Mouse (Mus musculus) lung, embryonic 15.5 days (tissue): ENCODE results near the gene Ppp1r14c. TPM values are rescaled to one million over a fixed set of nuclear protein-coding genes. Genes with fewer than 3 reads are reported as not detected.
A peak's percentile ranks its signal among the peaks of the same experiment; 100 is the strongest.

Experiments used
- ATAC-seq: fragments of 200-750 bp; cut with Nextera tagmentation; 2 replicates; pipeline ENCODE4 v1.8.0; 2017; ENCODE audit warnings: moderate number of reproducible peaks, borderline replicate concordance; ENCODE audit not compliant: low FRiP score, low TSS enrichment; ENCODE audit errors: extremely low read depth
- H3K27ac ChIP-seq: fragments of 300-500 bp; sonication (generic); 2 replicates; pipeline ENCODE4 v1.5.1; 2015; ENCODE audit warnings: moderate library complexity, mild to moderate bottlenecking, inconsistent platforms
- H3K27me3 ChIP-seq: fragments of 300-500 bp; sonication (generic); 2 replicates; pipeline ENCODE4 v1.6.1; 2015; ENCODE audit warnings: inconsistent platforms
- H3K36me3 ChIP-seq: fragments of 300-500 bp; sonication (generic); 2 replicates; pipeline ENCODE4 v1.6.1; 2015; ENCODE audit warnings: inconsistent platforms
- H3K4me1 ChIP-seq: fragments of 300-500 bp; sonication (generic); 2 replicates; pipeline ENCODE4 v1.6.1; 2015; ENCODE audit warnings: inconsistent platforms
- H3K4me2 ChIP-seq: fragments of 300-500 bp; sonication (generic); 2 replicates; pipeline ENCODE4 v1.6.1; 2015; ENCODE audit warnings: inconsistent platforms, mild to moderate bottlenecking, moderate library complexity
- H3K4me3 ChIP-seq: fragments of 300-500 bp; sonication (generic); 2 replicates; pipeline ENCODE4 v1.5.1; 2015; ENCODE audit warnings: mild to moderate bottlenecking, inconsistent platforms
- H3K9ac ChIP-seq: fragments of 300-500 bp; sonication (generic); 2 replicates; pipeline ENCODE4 v1.6.1; 2015; ENCODE audit warnings: inconsistent platforms
- H3K9me3 ChIP-seq: fragments of 300-500 bp; sonication (generic); 2 replicates; pipeline ENCODE4 v1.6.1; 2016; ENCODE audit warnings: inconsistent platforms
- WGBS: fragments of 180-500 bp; shearing (Covaris S2); methylation state at CpG from one replicate; pipeline ENCODE4 v1.1.7; 2015; 5-methylcytosine and 5-hydroxymethylcytosine counted together
- polyA plus RNA-seq: library from polyadenylated mRNA; unstranded; fragments of >200 nt; fragmentation: Nextera tagmentation; extraction: Ambion mirVana; gene quantifications from 2 replicates; pipeline ENCODE4 v1.2.1, GENCODE M21; 2015

Gene Ppp1r14c
- polyA plus RNA-seq, 1 experiment from 2014 or later, result 90.0 TPM

DNA sequence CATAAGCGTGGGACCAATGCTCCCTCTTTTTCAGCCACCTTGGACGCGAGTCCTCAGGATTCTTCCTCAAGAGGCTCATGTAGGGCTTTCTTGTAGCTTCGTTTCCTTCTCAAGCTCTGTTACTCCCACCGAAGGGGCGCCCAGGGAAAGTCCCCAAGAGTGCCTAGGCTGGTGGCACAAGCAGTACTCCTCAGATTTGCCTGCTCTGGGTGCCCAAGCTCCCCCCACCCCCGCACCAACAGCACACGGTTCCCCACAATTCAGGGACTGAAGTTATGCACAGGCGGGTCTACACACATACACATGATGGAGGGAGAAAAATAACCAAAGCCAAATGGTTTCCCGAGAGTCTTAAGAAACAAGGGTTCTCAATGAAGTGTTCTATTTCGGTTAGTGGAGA, 1.6 kb downstream of the Ppp1r14c start:
- no peaks in the 10 kb centered on the region for H3K36me3 ChIP-seq
- H3K4me1 ChIP-seq, result peaks cover 12% of the 10 kb centered on the region
- peak overlapping the region; percentile 53 for H3K9ac ChIP-seq
- H3K9me3 ChIP-seq, result no peaks in the 10 kb centered on the region
- peak overlapping the region; percentile 90 for H3K4me2 ChIP-seq
- 19% methylated on average over 11 of the region's 11 CpGs for WGBS
- peaks cover 38% of the 10 kb centered on the region for H3K27me3 ChIP-seq
- no peak for ATAC-seq
- H3K4me3 ChIP-seq, result peak overlapping the region; percentile 71
- peak overlapping the region; percentile 66; the same call in 1 of the 2 replicates for H3K27ac ChIP-seq

GRCm38 (mm10) chr10:3383176-3383575, 17.3 kb downstream of the Ppp1r14c start:
- no peak overlapping the region for H3K4me3 ChIP-seq
- ATAC-seq, result no peak

GRCm38 (mm10) chr10:3392251-3392650, 26.4 kb downstream of the Ppp1r14c start:
- no peak overlapping the region for H3K9ac ChIP-seq
- ATAC-seq, result no peak
- H3K27ac ChIP-seq, result no peak overlapping the region
- no peaks in the 10 kb centered on the region for H3K9me3 ChIP-seq
- no peaks in the 10 kb centered on the region for H3K36me3 ChIP-seq
- WGBS, result 57% methylated on average over 4 of the region's 4 CpGs
- no peak overlapping the region for H3K4me2 ChIP-seq
- H3K27me3 ChIP-seq, result no peaks in the 10 kb centered on the region
- peaks cover 29% of the 10 kb centered on the region for H3K4me1 ChIP-seq
- no peak overlapping the region for H3K4me3 ChIP-seq

More at GRCm38 (mm10) chr10:3383176-3383575, 17.3 kb downstream of the Ppp1r14c start:
- Histone ChIP-seq H3K4me1 (no peaks in the 10 kb centered on the region), H3K4me2 (no peak overlapping the region), H3K9me3 (no peaks in the 10 kb centered on the region), H3K27me3 (no peaks in the 10 kb centered on the region), H3K9ac (no peak overlapping the region), H3K27ac (no peak overlapping the region), H3K36me3 (no peaks in the 10 kb centered on the region)
- WGBS, result 57% methylated on average over 3 of the region's 3 CpGs

- 89% methylated on average over 2 of the region's 4 CpGs for WGBS
- H3K9me3 ChIP-seq, result no peaks in the 10 kb centered on the region
- no peak overlapping the region for H3K27ac ChIP-seq
- peaks cover 29% of the 10 kb centered on the region for H3K4me1 ChIP-seq
- ATAC-seq, result no peak
- no peak overlapping the region for H3K9ac ChIP-seq
- no peak overlapping the region for H3K4me3 ChIP-seq
- H3K27me3 ChIP-seq, result no peaks in the 10 kb centered on the region
- H3K36me3 ChIP-seq, result no peaks in the 10 kb centered on the region
- no peak overlapping the region for H3K4me2 ChIP-seq
Measured at GRCm38 (mm10) chr10:3393548-3393947, 27.7 kb downstream of the Ppp1r14c start.

DNA sequence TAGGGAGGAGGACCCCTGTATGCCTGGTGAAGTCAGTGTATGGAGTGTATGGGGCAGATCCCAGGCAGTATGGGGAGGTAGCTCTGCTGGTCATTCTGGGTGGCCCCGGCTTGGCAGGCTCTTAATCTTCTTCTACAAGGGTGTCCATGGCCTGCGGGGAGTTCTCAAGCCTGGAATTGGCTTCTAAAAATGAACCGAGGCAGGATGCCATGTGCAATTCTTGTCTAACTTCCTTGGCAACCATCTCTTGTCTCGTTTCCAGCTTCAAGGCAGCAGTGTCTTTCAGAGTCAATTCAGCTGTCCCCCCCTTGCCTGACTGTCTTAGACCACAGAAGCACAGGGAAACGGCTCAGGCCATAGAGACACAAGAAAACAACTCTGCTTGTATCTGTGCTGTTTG, 28.3 kb downstream of the Ppp1r14c start:
- H3K27me3 ChIP-seq, result no peaks in the 10 kb centered on the region
- peaks cover 29% of the 10 kb centered on the region for H3K4me1 ChIP-seq
- peak; percentile 78 for ATAC-seq
- H3K9ac ChIP-seq, result no peak overlapping the region
- H3K27ac ChIP-seq, result 0 out of 2 replicates have a peak overlapping the region, but pooled peaks have one; percentile 37
- no peaks in the 10 kb centered on the region for H3K36me3 ChIP-seq
- H3K9me3 ChIP-seq, result no peaks in the 10 kb centered on the region
- no peak overlapping the region for H3K4me2 ChIP-seq
- 42% methylated on average over 5 of the region's 5 CpGs for WGBS
- H3K4me3 ChIP-seq, result no peak overlapping the region

GRCm38 (mm10) chr10:3394671-3395288, 28.9 kb downstream of the Ppp1r14c start:
- 55% methylated on average over 4 of the region's 4 CpGs for WGBS
- H3K4me1 ChIP-seq, result peaks cover 29% of the 10 kb centered on the region

DNA sequence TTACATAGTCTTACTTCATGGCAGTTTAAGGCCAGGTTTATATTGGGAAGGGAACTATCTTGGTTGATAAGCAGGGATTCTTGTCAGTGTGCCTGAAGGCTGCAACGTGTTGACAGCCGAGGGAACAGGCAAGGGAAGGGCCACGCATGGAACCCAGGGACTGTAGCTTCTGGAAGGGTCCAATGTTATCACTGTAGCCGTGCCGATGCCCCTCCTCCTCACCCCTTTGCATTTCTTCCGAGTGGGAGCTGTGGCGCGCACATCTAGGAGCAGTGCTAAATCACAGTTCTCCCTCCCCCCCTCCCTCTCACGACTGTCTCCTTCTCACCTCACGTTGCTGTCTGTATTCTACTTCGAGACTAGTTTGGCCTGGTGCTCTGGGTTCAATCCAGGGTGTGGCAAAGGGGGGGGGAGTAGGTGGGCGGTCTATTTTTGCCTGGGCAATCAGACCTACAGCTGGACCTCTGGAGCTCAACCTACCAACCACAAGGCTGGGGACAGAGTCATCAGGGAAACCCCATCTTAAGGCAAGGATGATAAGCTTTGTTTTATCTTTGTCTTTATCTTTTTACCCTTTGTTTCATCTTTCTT, 29.6 kb downstream of the Ppp1r14c start:
- Histone ChIP-seq H3K9me3 (no peaks in the 10 kb centered on the region), H3K27ac (no peak overlapping the region), H3K27me3 (no peaks in the 10 kb centered on the region), H3K4me2 (no peak overlapping the region), H3K4me3 (no peak overlapping the region), H3K4me1 (peaks cover 29% of the 10 kb centered on the region), H3K36me3 (no peaks in the 10 kb centered on the region), H3K9ac (no peak overlapping the region)
- 56% methylated on average over 12 of the region's 12 CpGs for WGBS
- ATAC-seq, result no peak

More at GRCm38 (mm10) chr10:3394671-3395288, 28.9 kb downstream of the Ppp1r14c start:
- H3K36me3 ChIP-seq, result no peaks in the 10 kb centered on the region
- ATAC-seq, result peak; percentile 55; the same call in 1 of the 2 replicates
- H3K9me3 ChIP-seq, result no peaks in the 10 kb centered on the region
- H3K9ac ChIP-seq, result no peak overlapping the region
- H3K4me2 ChIP-seq, result no peak overlapping the region
- H3K27me3 ChIP-seq, result no peaks in the 10 kb centered on the region
- H3K4me3 ChIP-seq, result no peak overlapping the region
- 0 out of 2 replicates have a peak overlapping the region, but pooled peaks have one; percentile 37 for H3K27ac ChIP-seq

DNA sequence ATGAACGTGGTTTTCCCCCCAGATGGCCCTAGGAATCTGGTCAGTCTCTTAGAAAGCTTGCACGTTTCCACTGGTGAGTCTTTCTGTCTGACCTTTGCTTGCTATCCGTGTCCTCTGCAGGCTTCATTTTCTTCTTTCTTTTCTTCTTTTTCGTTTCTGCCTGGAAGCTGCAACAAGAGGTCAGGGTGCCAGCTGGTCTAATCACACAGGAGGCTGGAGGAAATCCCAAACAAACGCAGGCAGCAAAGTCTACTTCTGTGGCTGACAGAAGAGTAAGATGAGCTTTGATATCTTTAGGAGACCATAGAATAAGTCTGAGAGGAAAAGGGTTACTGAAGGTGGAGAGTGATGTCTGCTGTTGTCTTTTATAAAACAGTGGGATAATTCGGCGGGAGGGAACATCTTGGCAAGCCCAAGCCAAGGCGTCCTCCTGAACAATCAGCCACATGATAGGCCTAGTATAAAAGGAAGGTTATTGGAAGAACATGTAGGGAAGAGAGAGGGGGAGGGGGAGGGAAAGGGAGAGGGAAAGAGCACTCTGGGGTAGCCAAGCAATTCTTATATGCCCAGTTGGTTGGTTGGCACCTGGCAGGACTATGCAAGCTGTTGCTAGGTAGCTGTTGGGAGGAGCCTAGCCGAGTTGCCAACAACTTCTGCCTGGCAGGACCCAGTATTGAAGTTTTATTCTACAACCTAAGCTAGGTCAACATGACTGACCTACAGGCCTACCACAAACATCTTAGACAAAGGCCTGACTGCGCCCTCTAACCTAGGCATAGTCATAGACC, 30.3 kb downstream of the Ppp1r14c start:
- Histone ChIP-seq H3K9me3 (no peaks in the 10 kb centered on the region), H3K9ac (no peak overlapping the region), H3K4me2 (no peak overlapping the region), H3K27me3 (no peaks in the 10 kb centered on the region), H3K4me1 (peaks cover 29% of the 10 kb centered on the region), H3K36me3 (no peaks in the 10 kb centered on the region), H3K27ac (no peak overlapping the region), H3K4me3 (no peak overlapping the region)
- ATAC-seq, result 0 out of 2 replicates have a peak, but pooled peaks have one; percentile 12
- 65% methylated on average over 10 of the region's 10 CpGs for WGBS

- Histone ChIP-seq H3K4me3 (no peak overlapping the region), H3K4me2 (no peak overlapping the region), H3K9ac (no peak overlapping the region), H3K27ac (no peak overlapping the region), H3K4me1 (peaks cover 30% of the 10 kb centered on the region), H3K36me3 (no peaks in the 10 kb centered on the region), H3K9me3 (no peaks in the 10 kb centered on the region), H3K27me3 (no peaks in the 10 kb centered on the region)
- 72% methylated on average over 3 of the region's 3 CpGs for WGBS
- no peak for ATAC-seq
Measured at GRCm38 (mm10) chr10:3397406-3397805, 31.5 kb downstream of the Ppp1r14c start.

DNA sequence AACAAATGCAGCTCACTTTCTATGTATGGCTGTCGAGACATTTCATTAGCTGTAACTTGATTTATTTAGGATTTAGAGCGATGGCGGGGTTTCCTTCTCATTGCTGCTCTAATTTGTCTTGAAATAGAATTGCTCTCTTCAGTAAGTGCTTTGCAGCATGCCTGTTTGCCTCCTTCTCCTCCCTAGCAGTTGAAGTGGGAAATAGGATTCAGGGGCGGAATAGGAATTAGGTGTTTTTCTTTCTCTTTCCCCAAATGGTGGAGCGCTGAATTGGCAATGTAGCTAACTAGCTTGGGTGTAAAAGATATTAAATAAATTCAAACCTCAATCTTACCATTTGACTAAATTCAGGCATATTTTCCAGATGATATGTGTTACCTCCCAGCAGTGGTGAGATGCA, 32.2 kb downstream of the Ppp1r14c start:
- H3K27ac ChIP-seq, result no peak overlapping the region
- no peak for ATAC-seq
- no peaks in the 10 kb centered on the region for H3K36me3 ChIP-seq
- peaks cover 32% of the 10 kb centered on the region for H3K4me1 ChIP-seq
- WGBS, result 67% methylated on average over 5 of the region's 5 CpGs
- no peak overlapping the region for H3K9ac ChIP-seq
- no peak overlapping the region for H3K4me2 ChIP-seq
- H3K9me3 ChIP-seq, result no peaks in the 10 kb centered on the region
- H3K4me3 ChIP-seq, result no peak overlapping the region
- H3K27me3 ChIP-seq, result no peaks in the 10 kb centered on the region

GRCm38 (mm10) chr10:3402284-3402683, 36.4 kb downstream of the Ppp1r14c start:
- Histone ChIP-seq H3K36me3 (no peaks in the 10 kb centered on the region), H3K4me3 (no peak overlapping the region), H3K9me3 (no peaks in the 10 kb centered on the region), H3K27ac (no peak overlapping the region), H3K9ac (no peak overlapping the region), H3K4me2 (no peak overlapping the region), H3K27me3 (no peaks in the 10 kb centered on the region), H3K4me1 (peaks cover 13% of the 10 kb centered on the region)
- no peak for ATAC-seq
- 72% methylated on average over 5 of the region's 5 CpGs for WGBS
